Mouse (Mus musculus) kidney, adult 8-10 months (tissue): ENCODE measurements at regions not wholly inside any gene's neighbourhood (a gene's known extent, or its start where the extent isn't known, plus 50 kb on each side); places are given as distances from the start of the nearest gene placed in this dataset.
A peak's percentile ranks its signal among the peaks of the same experiment; 100 is the strongest.

Experiments used
- DNase-seq, 2 experiments: peaks; one replicate each; pipeline ENCODE4 v3.0.0; 2022

GRCm38 (mm10) chr1:118741286-118741685 lies 113.5 kb downstream of the Tfcp2l1 start:
- peak; percentile 57 for DNase-seq

GRCm38 (mm10) chr1:118748196-118748595 lies 120.5 kb downstream of the Tfcp2l1 start:
- peak; percentile 21 to 47 for DNase-seq

DNA sequence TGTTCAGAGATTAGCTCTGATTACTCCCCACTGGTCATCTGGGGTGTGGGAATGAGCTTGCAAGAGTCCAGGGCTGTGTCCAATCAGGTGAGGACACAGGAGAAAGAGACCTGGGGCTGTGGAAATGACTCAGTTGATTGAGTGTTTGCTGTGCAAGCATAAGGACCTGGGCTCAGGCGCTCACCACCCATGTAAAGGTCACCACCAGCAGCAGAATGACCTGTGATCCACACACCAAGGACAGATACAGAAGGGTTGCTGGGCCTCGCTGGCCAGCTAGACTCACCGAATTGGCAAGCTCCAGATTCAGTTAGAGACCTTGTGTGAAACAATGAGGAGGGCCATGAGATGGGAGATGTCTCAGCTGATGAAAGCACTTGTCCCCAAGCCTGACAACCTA lies 125.1 kb downstream of the Tfcp2l1 start:
- peak in 1 of 2 experiments; percentile 27 for DNase-seq

- DNase-seq, result peak; percentile 55 to 76
Measured at GRCm38 (mm10) chr1:118756171-118756865, 128.6 kb downstream of the Tfcp2l1 start.

DNA sequence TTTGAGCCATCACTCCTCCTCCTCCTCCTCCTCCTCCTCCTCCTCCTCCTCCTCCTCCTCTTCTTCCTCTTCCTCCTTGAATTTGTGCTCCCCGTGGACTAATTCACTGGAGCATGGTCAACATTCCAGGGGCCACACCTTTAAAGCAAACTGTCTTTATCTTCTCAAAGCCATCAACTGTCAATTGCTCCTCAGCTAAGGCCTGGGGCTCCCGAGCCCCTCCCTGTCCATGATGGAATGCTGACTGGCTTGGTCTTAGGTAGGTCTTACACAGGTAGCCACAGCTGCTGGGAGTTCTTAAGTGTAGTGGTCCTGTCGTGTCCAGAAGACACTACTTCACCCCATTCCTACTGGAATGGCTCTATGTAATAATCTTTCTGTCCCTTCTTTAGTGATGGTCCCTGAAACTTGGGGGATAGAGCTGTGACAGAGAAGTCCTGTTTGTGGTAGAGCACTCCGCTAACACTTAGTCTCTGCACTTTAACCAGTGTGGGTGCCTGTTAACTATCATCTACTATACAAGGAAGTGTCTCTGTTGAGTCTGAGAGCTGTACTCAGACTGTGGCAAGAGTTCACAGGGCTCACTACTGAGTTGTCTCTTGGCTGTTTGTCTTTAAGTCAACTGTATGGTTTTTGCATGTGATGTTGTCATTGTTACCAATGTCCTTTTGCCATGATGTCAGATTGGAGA lies 129.7 kb downstream of the Tfcp2l1 start:
- DNase-seq, result no peak

DNA sequence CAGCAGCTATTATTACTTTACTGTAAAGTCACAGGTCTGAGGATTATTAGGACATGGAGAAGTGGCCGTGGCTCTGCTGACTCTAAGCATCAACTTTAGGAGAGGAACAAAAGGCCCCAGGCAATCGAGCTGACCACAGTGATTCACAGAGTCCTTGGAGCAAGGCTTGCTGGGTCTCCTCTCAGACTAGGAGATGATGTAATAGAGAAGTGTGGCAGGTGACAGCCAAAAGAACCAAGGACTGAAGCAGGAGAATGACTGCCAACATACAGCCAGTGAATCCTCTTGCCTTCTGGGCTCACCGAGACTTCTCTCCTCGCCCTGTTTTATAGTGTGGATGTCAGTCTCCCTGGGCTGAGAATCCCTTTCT lies 130.3 kb downstream of the Tfcp2l1 start:
- no peak for DNase-seq

DNA sequence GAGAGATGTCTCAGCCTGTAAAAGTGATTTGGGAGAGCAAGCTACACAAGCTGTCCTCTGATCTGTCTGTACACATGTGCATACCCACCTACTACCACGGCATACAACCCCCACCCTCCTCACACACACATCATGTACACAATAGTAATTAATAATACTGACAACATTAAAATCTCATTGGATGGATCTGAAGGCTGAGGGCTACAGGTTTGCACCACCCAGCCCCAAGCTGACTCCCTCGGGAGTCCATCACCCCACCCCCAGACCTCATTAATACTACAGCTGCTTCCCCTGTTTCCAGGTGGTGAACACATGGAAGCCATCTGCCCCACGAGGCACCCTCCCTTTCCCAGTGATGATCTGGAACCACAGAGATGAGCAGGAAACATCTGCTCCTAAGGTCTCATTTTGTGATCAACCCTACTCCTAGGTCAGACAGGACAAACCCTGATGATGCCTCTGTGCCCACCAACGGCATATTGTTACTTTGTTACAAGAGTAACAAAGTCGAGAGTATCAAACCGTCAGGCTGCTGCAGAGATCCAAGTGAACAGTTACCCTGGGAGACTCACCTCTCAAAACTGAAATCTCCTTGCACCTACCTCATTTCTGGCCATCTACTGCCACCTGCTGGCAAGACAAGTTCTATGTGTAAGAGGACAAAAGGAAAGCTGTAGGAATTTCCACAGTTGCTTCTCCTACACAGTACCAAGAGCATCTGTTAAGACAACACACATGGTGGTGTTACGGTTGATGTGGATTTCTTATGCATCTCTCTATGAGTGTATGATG lies 131.6 kb downstream of the Tfcp2l1 start:
- DNase-seq, result peak; percentile 82 to 89

GRCm38 (mm10) chr1:118765525-118765924 lies 137.8 kb downstream of the Tfcp2l1 start:
- DNase-seq, result peak in 1 of 2 experiments; percentile 37

- DNase-seq, result no peak
Measured at GRCm38 (mm10) chr1:118768831-118769230, 141.1 kb downstream of the Tfcp2l1 start.

DNA sequence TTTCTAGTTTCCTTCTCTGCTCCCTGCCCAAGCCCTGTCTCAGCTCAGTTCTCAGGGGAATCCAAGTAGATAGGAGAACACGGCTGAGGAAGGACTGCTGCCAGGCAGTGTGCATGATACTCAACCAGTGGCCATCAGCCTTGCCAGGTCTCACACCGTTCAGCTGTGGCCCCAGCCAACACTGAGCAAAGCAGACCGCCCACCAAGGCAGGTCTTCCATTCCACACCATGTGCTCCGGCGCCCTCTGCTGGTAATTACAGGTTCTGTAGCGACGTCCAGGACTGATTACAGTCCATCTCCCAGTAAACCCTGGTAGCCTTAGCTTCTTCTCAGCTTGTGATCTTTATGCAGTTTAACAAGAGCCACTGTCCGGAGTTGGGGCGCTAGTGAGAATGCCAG lies 144.5 kb downstream of the Tfcp2l1 start:
- peak; percentile 52 to 66 for DNase-seq

DNA sequence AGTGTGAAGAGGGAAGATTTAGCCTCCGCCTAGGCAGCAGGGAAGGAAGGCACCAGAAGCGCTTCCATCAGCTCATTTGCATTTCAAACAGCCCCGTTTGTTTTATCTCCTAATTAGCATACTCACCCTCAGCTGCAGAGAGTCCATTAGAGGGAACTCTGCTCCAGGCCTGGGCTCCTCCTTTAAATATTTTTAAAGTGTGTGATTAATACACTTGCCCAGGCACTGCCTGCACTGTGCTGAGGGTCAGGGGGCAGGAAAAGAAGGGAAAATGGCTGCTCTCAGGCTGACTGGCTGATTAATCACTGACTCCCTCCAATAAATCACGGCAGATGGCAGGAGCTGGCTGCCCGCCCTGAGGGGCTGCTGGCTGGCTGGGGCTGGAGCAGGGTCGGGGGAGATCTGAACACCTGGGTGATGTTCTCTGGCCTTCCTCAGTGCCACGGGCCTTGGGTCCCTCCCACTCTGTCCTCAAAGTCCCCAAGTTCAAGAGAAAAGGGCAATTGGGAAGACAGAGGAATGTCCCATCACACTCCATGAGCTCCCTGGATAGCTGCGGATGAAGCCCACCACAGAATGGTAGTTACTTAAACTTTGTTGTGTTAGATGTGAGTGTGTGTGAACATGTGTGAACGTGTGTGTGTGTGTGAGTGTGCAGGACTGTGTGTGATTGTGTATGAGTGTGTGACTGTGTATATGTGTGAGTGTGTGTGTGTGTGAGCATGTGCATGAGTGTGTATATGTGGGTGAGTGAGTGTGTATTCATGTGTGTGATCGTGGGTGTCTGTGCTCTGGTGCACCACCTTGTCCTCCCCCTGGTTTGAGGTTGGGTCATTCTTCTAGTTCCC lies 149.1 kb downstream of the Tfcp2l1 start:
- no peak for DNase-seq
